Mouse (Mus musculus): ENCODE measurements around the gene Casp7.
A peak's percentile ranks its signal among the peaks of the same experiment; 100 is the strongest.

GRCm38 (mm10) chr19:56349295-56349694, 47.6 kb upstream of the Casp7 start:
- TF ChIP-seq CTCF (conservative IDR thresholded peaks at IDR 0.05; ENCODE audit: low read length) (peak; percentile 13; the same call in 1 of the 2 replicates), POU5F1 (IDR thresholded peaks at IDR 0.05; ENCODE audit: borderline replicate concordance, low read length) (no peak), NANOG (IDR thresholded peaks at IDR 0.05; ENCODE audit: borderline replicate concordance, low read length) (no peak)
